Mouse (Mus musculus) forebrain, embryonic 13.5 days (tissue): ENCODE data around the gene Polrmt. TPM values are rescaled to one million over a fixed set of nuclear protein-coding genes. Genes with fewer than 3 reads are reported as not detected.

ENCODE experiments used
- ATAC-seq: fragments of 200-750 bp; cut with Nextera tagmentation; 2 replicates; pipeline ENCODE4 v1.8.0; 2017
- H3K27ac ChIP-seq: fragments of 300-500 bp; sonication (generic); 2 replicates; pipeline ENCODE4 v1.5.1; 2015; ENCODE audit warnings: inconsistent platforms, mild to moderate bottlenecking, moderate library complexity
- H3K27me3 ChIP-seq: fragments of 300-500 bp; sonication (generic); 2 replicates; pipeline ENCODE4 v1.6.1; 2015; ENCODE audit warnings: mild to moderate bottlenecking, inconsistent platforms
- H3K36me3 ChIP-seq: fragments of 300-500 bp; sonication (generic); 2 replicates; pipeline ENCODE4 v1.6.1; 2015; ENCODE audit warnings: mild to moderate bottlenecking, inconsistent platforms; ENCODE audit not compliant: poor library complexity, severe bottlenecking
- H3K4me1 ChIP-seq: fragments of 300-500 bp; sonication (generic); 2 replicates; pipeline ENCODE4 v1.6.1; 2015; ENCODE audit warnings: inconsistent platforms
- H3K4me2 ChIP-seq: fragments of 300-500 bp; sonication (generic); 2 replicates; pipeline ENCODE4 v1.6.1; 2015; ENCODE audit warnings: inconsistent platforms, mild to moderate bottlenecking, moderate library complexity
- H3K4me3 ChIP-seq: fragments of 300-500 bp; sonication (generic); 2 replicates; pipeline ENCODE4 v1.5.1; 2015; ENCODE audit warnings: mild to moderate bottlenecking, inconsistent platforms
- H3K9ac ChIP-seq: fragments of 300-500 bp; sonication (generic); 2 replicates; pipeline ENCODE4 v1.6.1; 2015; ENCODE audit warnings: mild to moderate bottlenecking, inconsistent platforms
- H3K9me3 ChIP-seq: fragments of 300-500 bp; sonication (generic); replicated peaks from 2 replicates; pipeline ENCODE4 v1.6.1; 2016; ENCODE audit warnings: inconsistent platforms
- WGBS: fragments of 180-500 bp; shearing (Covaris S2); methylation state at CpG from one replicate; pipeline ENCODE4 v1.1.7; 2015; 5-methylcytosine and 5-hydroxymethylcytosine counted together
- polyA plus RNA-seq: library from polyadenylated mRNA; unstranded; fragments of >200 nt; fragmentation: Nextera tagmentation; extraction: Ambion mirVana; gene quantifications from 2 replicates; pipeline ENCODE4 v1.2.1, GENCODE M21; 2015

Gene Polrmt
- polyA plus RNA-seq, 1 experiment from 2014 or later = 39.1 TPM

DNA sequence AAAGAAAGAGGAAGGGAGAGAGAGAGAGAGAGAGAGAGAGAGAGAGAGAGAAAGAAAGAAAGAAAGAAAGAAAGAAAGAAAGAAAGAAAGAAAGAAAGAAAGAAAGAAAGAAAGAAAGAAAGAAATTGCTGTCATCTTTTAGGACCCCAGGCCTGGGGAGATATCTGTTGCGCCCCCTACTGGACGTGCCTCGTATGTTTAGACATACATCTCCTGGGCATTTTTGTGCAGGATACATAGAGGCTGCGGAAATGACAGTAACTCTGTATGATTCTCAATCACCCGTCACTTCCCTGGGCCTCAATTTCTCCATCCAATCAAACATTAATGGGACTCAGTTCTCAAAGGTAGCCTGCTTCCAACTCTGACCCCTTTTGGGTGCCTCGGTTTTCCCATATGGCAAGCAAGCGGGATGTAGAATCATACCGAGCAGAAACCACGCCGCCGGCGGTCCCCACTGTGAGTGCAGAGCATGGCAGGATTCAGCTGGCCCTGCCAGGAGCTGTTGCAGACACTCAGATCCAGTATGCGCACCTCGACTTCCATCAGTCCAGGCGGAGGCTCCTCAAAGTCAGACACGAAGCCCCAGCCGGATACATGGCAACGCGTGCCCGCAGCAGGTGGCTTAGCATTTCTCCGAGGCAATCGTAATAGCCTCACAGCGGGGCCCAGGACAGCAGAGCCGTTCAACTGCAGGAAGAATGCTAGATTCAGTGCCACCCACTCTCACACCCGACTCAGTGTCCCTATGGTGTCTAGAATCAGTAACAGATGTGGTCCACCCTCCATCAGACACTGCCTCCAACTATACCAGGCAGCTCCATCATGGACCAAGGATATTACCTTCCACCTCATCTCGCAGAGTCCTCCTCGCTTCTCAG is 37.8 kb upstream of the Polrmt start:
- 0 out of 2 replicates have a peak overlapping the region, but pooled peaks have one; percentile 16 for H3K9ac ChIP-seq
- peaks cover 16% of the 10 kb centered on the region for H3K4me1 ChIP-seq
- H3K36me3 ChIP-seq = no peaks in the 10 kb centered on the region
- peaks cover 37% of the 10 kb centered on the region for H3K27me3 ChIP-seq
- WGBS = 41% methylated on average over 27 of the region's 27 CpGs
- ATAC-seq = no peak
- no peak overlapping the region for H3K4me2 ChIP-seq
- H3K27ac ChIP-seq = no peak overlapping the region
- no peaks in the 10 kb centered on the region for H3K9me3 ChIP-seq
- no peak overlapping the region for H3K4me3 ChIP-seq

DNA sequence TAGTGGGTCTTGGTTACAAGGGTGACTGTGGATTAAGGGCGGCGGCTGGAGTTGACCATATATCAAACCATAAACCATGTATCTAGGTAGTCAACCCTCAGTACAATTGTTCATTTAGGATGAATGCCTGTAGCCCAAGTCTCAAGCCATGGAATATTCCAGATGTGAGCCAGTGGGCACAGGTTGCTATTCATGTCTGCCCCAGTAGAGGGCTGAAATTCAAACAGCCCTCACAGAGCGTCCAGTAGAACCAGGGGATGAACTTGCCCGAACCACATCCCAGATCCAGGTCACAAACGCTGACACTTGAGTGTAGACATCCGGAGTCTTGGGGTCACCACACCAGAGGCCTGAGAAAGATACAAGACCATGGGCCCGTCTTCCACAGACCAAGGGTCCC is 36.7 kb upstream of the Polrmt start:
- peaks cover 48% of the 10 kb centered on the region for H3K27me3 ChIP-seq
- ATAC-seq = no peak

GRCm38 (mm10) chr10:79781956-79782355 is 35.6 kb upstream of the Polrmt start:
- no peak for ATAC-seq
- Histone ChIP-seq H3K4me3 (no peak overlapping the region), H3K9ac (no peak overlapping the region), H3K4me2 (no peak overlapping the region), H3K36me3 (no peaks in the 10 kb centered on the region), H3K4me1 (peaks cover 32% of the 10 kb centered on the region), H3K9me3 (no peaks in the 10 kb centered on the region), H3K27ac (no peak overlapping the region), H3K27me3 (peaks cover 59% of the 10 kb centered on the region)
- WGBS = 57% methylated on average over 5 of the region's 5 CpGs

More for the DNA sequence above, 36.7 kb upstream of the Polrmt start:
- Histone ChIP-seq H3K4me1 (peaks cover 21% of the 10 kb centered on the region), H3K36me3 (no peaks in the 10 kb centered on the region), H3K9me3 (no peaks in the 10 kb centered on the region), H3K4me2 (no peak overlapping the region), H3K27ac (no peak overlapping the region), H3K4me3 (no peak overlapping the region), H3K9ac (no peak overlapping the region)
- 63% methylated on average over 7 of the region's 7 CpGs for WGBS

GRCm38 (mm10) chr10:79781139-79781538 is 34.8 kb upstream of the Polrmt start:
- no peaks in the 10 kb centered on the region for H3K36me3 ChIP-seq
- no peak overlapping the region for H3K9ac ChIP-seq
- peaks cover 34% of the 10 kb centered on the region for H3K4me1 ChIP-seq
- no peaks in the 10 kb centered on the region for H3K9me3 ChIP-seq
- H3K4me3 ChIP-seq = no peak overlapping the region
- ATAC-seq = no peak
- no peak overlapping the region for H3K27ac ChIP-seq
- H3K27me3 ChIP-seq = peaks cover 67% of the 10 kb centered on the region
- H3K4me2 ChIP-seq = peak overlapping the region; percentile 66
- 31% methylated on average over 21 of the region's 21 CpGs for WGBS

DNA sequence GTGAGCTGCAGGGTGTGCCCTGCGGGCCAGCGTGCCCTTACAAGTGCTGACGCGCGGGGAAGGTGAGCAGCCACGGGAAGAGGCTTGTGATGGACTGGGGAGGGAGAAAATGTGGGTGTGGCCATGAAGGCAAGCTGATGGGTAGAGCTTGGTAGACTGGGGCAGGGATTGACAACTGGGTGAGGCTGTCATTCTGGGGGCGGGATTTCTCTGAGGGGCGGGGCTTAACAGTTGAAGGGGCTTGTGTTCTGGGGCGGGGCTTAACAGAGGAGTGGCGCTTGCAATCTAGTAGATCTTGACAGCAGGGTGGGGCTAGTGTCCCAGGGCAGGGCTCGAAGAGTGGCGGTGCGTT is 34.3 kb upstream of the Polrmt start:
- no peaks in the 10 kb centered on the region for H3K36me3 ChIP-seq

GRCm38 (mm10) chr10:79779784-79780663 is 33.6 kb upstream of the Polrmt start:
- Histone ChIP-seq H3K27ac (no peak overlapping the region), H3K4me1 (peaks cover 34% of the 10 kb centered on the region), H3K4me2 (peak overlapping the region; percentile 66), H3K9ac (no peak overlapping the region), H3K27me3 (peaks cover 71% of the 10 kb centered on the region), H3K9me3 (peaks cover 1% of the 10 kb centered on the region), H3K36me3 (no peaks in the 10 kb centered on the region), H3K4me3 (peak overlapping the region; percentile 37)
- 1% methylated on average over 55 of the region's 55 CpGs for WGBS
- peak; percentile 91 for ATAC-seq

More for the DNA sequence above, 34.3 kb upstream of the Polrmt start:
- ATAC-seq = no peak
- Histone ChIP-seq H3K4me3 (peak overlapping the region; percentile 37), H3K9me3 (no peaks in the 10 kb centered on the region), H3K9ac (no peak overlapping the region), H3K27ac (no peak overlapping the region), H3K4me2 (peak overlapping the region; percentile 66), H3K4me1 (peaks cover 34% of the 10 kb centered on the region), H3K27me3 (peaks cover 71% of the 10 kb centered on the region)
- WGBS = under 1% methylated on average over 13 of the region's 13 CpGs

GRCm38 (mm10) chr10:79779193-79779592 is 32.8 kb upstream of the Polrmt start:
- peaks cover 67% of the 10 kb centered on the region for H3K27me3 ChIP-seq
- WGBS = 14% methylated on average over 2 of the region's 2 CpGs
- ATAC-seq = no peak
- H3K27ac ChIP-seq = no peak overlapping the region
- peaks cover 34% of the 10 kb centered on the region for H3K4me1 ChIP-seq
- H3K9ac ChIP-seq = no peak overlapping the region
- H3K9me3 ChIP-seq = peaks cover 4% of the 10 kb centered on the region
- H3K4me3 ChIP-seq = no peak overlapping the region
- no peak overlapping the region for H3K4me2 ChIP-seq
- no peaks in the 10 kb centered on the region for H3K36me3 ChIP-seq

- Histone ChIP-seq H3K9me3 (peaks cover 4% of the 10 kb centered on the region), H3K36me3 (no peaks in the 10 kb centered on the region), H3K4me1 (peaks cover 34% of the 10 kb centered on the region), H3K4me2 (peak overlapping the region; percentile 4; the same call in 1 of the 2 replicates), H3K27me3 (peaks cover 62% of the 10 kb centered on the region), H3K9ac (no peak overlapping the region), H3K4me3 (no peak overlapping the region), H3K27ac (no peak overlapping the region)
- WGBS = 7% methylated on average over 15 of the region's 15 CpGs
- no peak for ATAC-seq
These were observed 31.6 kb upstream of the Polrmt start for GRCm38 (mm10) chr10:79778006-79778405.

DNA sequence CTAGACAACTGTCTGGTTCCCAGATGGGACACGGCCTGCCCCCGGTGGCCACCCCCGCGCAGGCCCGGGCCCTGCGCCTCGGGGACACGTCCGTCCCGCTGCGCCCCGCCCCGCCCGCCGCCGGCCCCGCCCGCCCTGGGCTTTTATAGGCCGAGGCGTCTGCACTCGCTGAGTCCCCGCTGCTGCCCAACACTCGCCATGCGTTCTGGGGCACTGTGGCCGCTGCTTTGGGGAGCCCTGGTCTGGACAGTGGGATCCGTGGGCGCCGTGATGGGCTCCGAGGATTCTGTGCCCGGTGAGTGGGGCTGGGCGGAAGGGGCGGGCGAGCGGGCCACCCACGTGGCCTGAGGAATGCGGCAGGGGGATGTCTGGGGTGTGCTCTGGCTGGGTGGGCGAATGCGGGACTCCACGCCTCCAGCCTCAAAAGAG is 30.7 kb upstream of the Polrmt start, which contains the start of gene Fstl3:
Fstl3 (plus strand) TSS at position 170 of the 429 bp plus-strand sequence.
- Histone ChIP-seq H3K4me2 (peak within 1 kb of the TSS; percentile 54), H3K9me3 (peaks cover 4% of the 10 kb centered on the region), H3K4me1 (peaks cover 34% of the 10 kb centered on the region), H3K27me3 (peaks cover 57% of the 10 kb centered on the region), H3K4me3 (peak within 1 kb of the TSS; percentile 23; the same call in 1 of the 2 replicates), H3K9ac (peak within 1 kb of the TSS; percentile 22; the same call in 1 of the 2 replicates), H3K27ac (no peak within 1 kb of the TSS), H3K36me3 (no peaks in the 10 kb centered on the region)
- WGBS = 2% methylated on average over 38 of the region's 39 CpGs
- no peak for ATAC-seq

- Histone ChIP-seq H3K4me3 (no peak overlapping the region), H3K36me3 (no peaks in the 10 kb centered on the region), H3K27me3 (peaks cover 46% of the 10 kb centered on the region), H3K4me2 (no peak overlapping the region), H3K9me3 (peaks cover 4% of the 10 kb centered on the region), H3K4me1 (peaks cover 19% of the 10 kb centered on the region), H3K27ac (no peak overlapping the region), H3K9ac (no peak overlapping the region)
- no peak for ATAC-seq
- 66% methylated on average over 5 of the region's 5 CpGs for WGBS
These were observed 28.3 kb upstream of the Polrmt start for GRCm38 (mm10) chr10:79774486-79775279.

DNA sequence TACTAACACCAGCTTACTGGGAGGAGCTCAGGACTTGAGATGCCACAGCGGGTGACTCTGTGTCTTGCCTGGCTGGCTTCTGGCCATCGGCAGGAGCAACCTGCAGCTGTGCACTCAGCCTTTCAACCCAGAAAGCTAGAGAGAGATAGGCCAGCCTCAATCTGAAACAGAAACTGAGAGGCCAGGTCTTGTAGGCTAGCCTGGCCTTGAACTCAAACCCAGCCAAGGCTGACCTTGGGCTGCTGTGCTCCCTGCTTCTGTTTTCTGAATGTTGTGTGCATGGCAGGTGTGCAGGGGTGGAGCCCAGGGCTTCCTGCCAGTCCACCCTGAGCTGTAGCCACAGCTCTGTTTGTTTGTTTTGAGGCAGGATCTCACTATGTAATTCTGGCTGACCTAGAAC is 26.8 kb upstream of the Polrmt start:
- Histone ChIP-seq H3K9ac (no peak overlapping the region), H3K4me2 (no peak overlapping the region), H3K9me3 (peaks cover 4% of the 10 kb centered on the region), H3K4me1 (peaks cover 20% of the 10 kb centered on the region), H3K27ac (no peak overlapping the region), H3K27me3 (peaks cover 31% of the 10 kb centered on the region), H3K36me3 (no peaks in the 10 kb centered on the region), H3K4me3 (no peak overlapping the region)
- 92% methylated on average over 2 of the region's 2 CpGs for WGBS
- no peak for ATAC-seq
